Mouse (Mus musculus): Measurements from ENCODE around the gene Vmn1r224. TPM values are rescaled to one million over a fixed set of nuclear protein-coding genes. Genes with fewer than 3 reads are reported as not detected.

Vmn1r224 gene
- total RNA-seq (2022), result not detected

GRCm38 (mm10) chr17:20413846-20414245, at the start of gene Vmn1r224:
Gene Vmn1r224, plus strand, starts transcription at chr17:20414146.
- DNase-seq, result no peak

- no peak for DNase-seq
Observed at GRCm38 (mm10) chr17:20399105-20399504, 14.8 kb upstream of the Vmn1r224 start.

DNA sequence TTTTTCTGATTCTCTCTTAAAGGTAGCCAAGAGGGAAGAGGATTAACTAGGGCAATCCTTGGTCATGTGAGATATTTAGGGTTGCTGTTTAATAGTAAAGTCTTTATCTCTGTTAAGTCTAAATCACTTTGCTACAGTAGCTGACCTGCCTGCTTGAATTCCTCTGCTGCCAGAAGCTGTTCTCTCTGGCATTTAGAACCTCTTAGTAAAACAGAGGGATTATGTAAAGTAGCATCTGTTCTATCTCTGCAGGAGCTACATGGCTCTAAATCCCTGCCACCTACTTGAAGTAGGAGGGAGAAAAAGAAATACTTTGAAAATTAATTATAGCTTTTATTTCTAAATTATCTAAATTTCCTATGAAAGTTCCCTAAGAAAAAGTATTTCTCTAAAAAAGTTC, 25.3 kb downstream of the Vmn1r224 start:
- no peak for DNase-seq

DNA sequence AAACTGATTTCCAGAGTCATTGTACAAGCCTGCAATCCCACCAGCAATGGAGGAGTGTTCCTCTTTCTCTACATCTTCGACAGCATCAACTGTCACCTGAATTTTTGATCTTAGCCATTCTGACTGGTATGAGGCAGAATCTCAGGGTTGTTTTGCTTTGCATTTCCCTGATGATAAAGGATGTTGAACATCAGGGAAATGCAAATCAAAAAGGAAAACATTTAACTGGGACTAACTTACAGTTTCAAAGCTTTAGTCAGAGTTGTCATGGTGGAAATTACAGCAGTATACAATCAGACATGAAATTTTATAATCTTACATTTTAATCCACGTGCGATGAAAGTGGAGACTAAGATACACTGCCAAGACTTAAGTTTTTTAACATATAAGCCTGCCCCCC, 59.4 kb downstream of the Vmn1r224 start:
- DNase-seq, result no peak

Other genes starting within 250 kb of the Vmn1r224 start
- gene Fpr-rs6, start 231.0 kb upstream of the Vmn1r224 start, total RNA-seq (2022), result not detected
- not detected for gene Vmn2r105, start 179.1 kb upstream of the Vmn1r224 start, total RNA-seq (2022)
- gene Vmn2r106, start 128.6 kb upstream of the Vmn1r224 start, total RNA-seq (2022), result not detected
- not detected for gene Vmn2r107, start 68.9 kb upstream of the Vmn1r224 start, total RNA-seq (2022)
- not detected for gene Vmn2r108, start 67.2 kb downstream of the Vmn1r224 start, total RNA-seq (2022)
- not detected for gene Vmn1r225, start 84.0 kb downstream of the Vmn1r224 start, total RNA-seq (2022)
- gene Vmn2r109, start 150.6 kb downstream of the Vmn1r224 start, total RNA-seq (2022), result not detected
- not detected for gene Vmn2r110, start 182.3 kb downstream of the Vmn1r224 start, total RNA-seq (2022)
- not detected for gene Fpr-rs3, start 210.7 kb downstream of the Vmn1r224 start, total RNA-seq (2022)

Measured in adrenal gland, adult 8-10 months (tissue).